Mouse (Mus musculus) heart, adult 2 months (tissue): ENCODE measurements at regions not wholly inside any gene's neighbourhood (a gene's known extent, or its start where the extent isn't known, plus 50 kb on each side); places are given as distances from the start of the nearest gene placed in this dataset.

Source experiments
- DNase-seq, 2 experiments: peaks; one replicate each; pipeline ENCODE4 v3.0.0; 2021
- H3K27ac ChIP-seq: fragments of 200-600 bp; 2 replicates; pipeline ENCODE4 v1.8.1; 2022
- H3K27me3 ChIP-seq: fragments of 200-500 bp; 2 replicates; pipeline ENCODE4 v1.6.1; 2012; ENCODE audit warnings: mild to moderate bottlenecking, low read length, inconsistent platforms, mixed read lengths; ENCODE audit not compliant: control insufficient read depth, insufficient read depth
- H3K36me3 ChIP-seq: fragments of 200-500 bp; 2 replicates; pipeline ENCODE4 v1.6.1; 2012; ENCODE audit warnings: low read length, inconsistent platforms; ENCODE audit not compliant: control insufficient read depth, insufficient read depth
- H3K4me1 ChIP-seq: fragments of 200-500 bp; 2 replicates; pipeline ENCODE4 v1.6.1; 2011; ENCODE audit warnings: low read length; ENCODE audit not compliant: control insufficient read depth, insufficient read depth
- H3K4me3 ChIP-seq: fragments of 200-600 bp; 2 replicates; pipeline ENCODE4 v1.8.1; 2022
- H3K79me2 ChIP-seq: fragments of 200-500 bp; replicated peaks from 2 replicates; pipeline ENCODE4 v1.6.1; 2012; ENCODE audit warnings: mild to moderate bottlenecking, inconsistent platforms, low read length, moderate library complexity, mixed read lengths; ENCODE audit not compliant: control insufficient read depth, insufficient read depth
- H3K9ac ChIP-seq: fragments of 200-500 bp; 2 replicates; pipeline ENCODE4 v1.6.1; 2012; ENCODE audit warnings: low read depth, mild to moderate bottlenecking, control low read depth, inconsistent platforms, low read length, mixed read lengths
- CTCF ChIP-seq: fragments of 200-600 bp; IDR thresholded peaks from 2 replicates; pipeline ENCODE4 v1.8.1; 2022; ENCODE audit warnings: antibody characterized with exemption, mild to moderate bottlenecking, moderate library complexity
- EP300 ChIP-seq: fragments of 200-500 bp; IDR thresholded peaks from 2 replicates; pipeline ENCODE4 v1.6.1; 2011; ENCODE audit warnings: low read depth, low read length, control low read depth; ENCODE audit not compliant: insufficient read depth
- POLR2A ChIP-seq: fragments of 200-500 bp; IDR thresholded peaks from 2 replicates; pipeline ENCODE4 v1.6.1; 2011; ENCODE audit warnings: mild to moderate bottlenecking, low read depth, low read length, control low read depth; ENCODE audit not compliant: insufficient read depth
- WGBS: fragments of 180-500 bp; shearing (Covaris S2); methylation state at CpG from one replicate; pipeline ENCODE4 v1.1.7; 2018; 5-methylcytosine and 5-hydroxymethylcytosine counted together
- intact Hi-C: fragments of 180-260 bp; cut with DNase I; formaldehyde crosslinking; loops from one replicate; pipeline ENCODE4 v1.15.1; 2025

DNA sequence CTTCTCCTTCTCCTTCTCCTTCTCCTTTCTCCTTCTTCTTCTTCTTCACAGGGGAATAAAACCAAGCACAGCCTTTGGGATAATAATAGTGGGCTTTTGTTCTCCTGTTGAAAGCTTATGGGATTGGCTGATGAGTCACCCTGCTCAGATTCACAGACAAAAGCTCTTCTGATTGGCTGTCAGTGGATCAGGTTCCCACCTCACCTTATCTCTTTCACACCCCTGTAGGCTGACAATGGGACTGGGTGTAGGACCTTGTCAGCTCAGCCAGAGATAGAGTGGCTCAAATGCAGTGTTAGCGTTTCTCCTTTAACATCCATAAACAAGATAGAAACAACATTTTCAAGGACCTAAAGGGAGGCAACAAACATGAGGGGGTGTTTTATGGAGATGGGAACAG, 263.9 kb downstream of the Ndfip2 start:
- 41% methylated on average over 1 of the region's 1 CpGs for WGBS
- intact Hi-C loops, result no loop called here
- Histone ChIP-seq H3K79me2 (no peaks in the 10 kb centered on the region), H3K9ac (no peak overlapping the region), H3K4me3 (no peak overlapping the region), H3K27ac (no peak overlapping the region), H3K27me3 (no peaks in the 10 kb centered on the region), H3K36me3 (no peaks in the 10 kb centered on the region), H3K4me1 (no peaks in the 10 kb centered on the region)
- DNase-seq, result no peak
- TF ChIP-seq EP300, result no peak
- TF ChIP-seq POLR2A, result no peak
- TF ChIP-seq CTCF, result no peak

GRCm38 (mm10) chr14:105518706-105519105, 260.3 kb downstream of the Ndfip2 start:
- no peaks in the 10 kb centered on the region for H3K4me1 ChIP-seq

GRCm38 (mm10) chr14:105514413-105514812, 256.0 kb downstream of the Ndfip2 start:
- DNase-seq, result peak in 1 of 2 experiments; percentile 18
- no peak overlapping the region for H3K4me3 ChIP-seq
- H3K36me3 ChIP-seq, result no peaks in the 10 kb centered on the region
- 0 out of 2 replicates have a peak overlapping the region, but pooled peaks have one; percentile 5 for H3K27ac ChIP-seq
- intact Hi-C loops, result no loop called here
- H3K27me3 ChIP-seq, result no peaks in the 10 kb centered on the region
- WGBS, result 36% methylated on average over 9 of the region's 9 CpGs
- no peaks in the 10 kb centered on the region for H3K79me2 ChIP-seq
- H3K4me1 ChIP-seq, result no peaks in the 10 kb centered on the region
- TF ChIP-seq CTCF (no peak), POLR2A (no peak), EP300 (no peak)
- H3K9ac ChIP-seq, result no peak overlapping the region

More at GRCm38 (mm10) chr14:105518706-105519105, 260.3 kb downstream of the Ndfip2 start:
- Histone ChIP-seq H3K79me2 (no peaks in the 10 kb centered on the region), H3K9ac (no peak overlapping the region), H3K27ac (no peak overlapping the region), H3K27me3 (no peaks in the 10 kb centered on the region), H3K4me3 (no peak overlapping the region), H3K36me3 (no peaks in the 10 kb centered on the region)
- DNase-seq, result no peak
- no peak for TF ChIP-seq CTCF
- TF ChIP-seq POLR2A, result no peak
- no peak for TF ChIP-seq EP300
- intact Hi-C loops, result no loop called here
- 53% methylated on average over 7 of the region's 7 CpGs for WGBS

GRCm38 (mm10) chr14:105512914-105513677, 254.7 kb downstream of the Ndfip2 start:
- WGBS, result 88% methylated on average over 12 of the region's 12 CpGs
- no peaks in the 10 kb centered on the region for H3K4me1 ChIP-seq
- no peak overlapping the region for H3K4me3 ChIP-seq
- no peak overlapping the region for H3K9ac ChIP-seq
- DNase-seq, result no peak
- TF ChIP-seq CTCF (no peak), POLR2A (no peak), EP300 (no peak)
- no peaks in the 10 kb centered on the region for H3K36me3 ChIP-seq
- H3K79me2 ChIP-seq, result no peaks in the 10 kb centered on the region
- H3K27me3 ChIP-seq, result no peaks in the 10 kb centered on the region
- intact Hi-C loops, result no loop called here
- H3K27ac ChIP-seq, result no peak overlapping the region

DNA sequence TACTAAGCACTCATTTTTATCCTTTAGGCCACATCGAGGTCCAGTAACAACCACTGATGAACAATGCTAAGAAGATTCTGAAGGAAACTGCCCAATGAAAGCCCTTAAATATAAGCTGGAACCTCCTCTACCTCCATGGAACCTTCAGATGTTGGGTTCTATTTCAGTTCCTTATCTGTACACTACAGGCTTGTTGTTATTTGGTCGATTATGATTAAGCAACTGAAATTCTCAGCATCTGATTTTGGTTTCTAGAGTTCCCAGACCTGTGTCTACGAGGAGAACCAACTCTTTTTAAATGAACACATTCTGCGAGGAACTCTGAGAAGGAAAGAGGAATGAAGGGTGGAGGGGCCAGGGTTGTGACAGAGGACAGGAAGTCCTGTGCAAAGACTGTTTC, 253.5 kb downstream of the Ndfip2 start:
- H3K36me3 ChIP-seq, result no peaks in the 10 kb centered on the region
- 77% methylated on average over 4 of the region's 4 CpGs for WGBS
- H3K4me3 ChIP-seq, result no peak overlapping the region
- no peak overlapping the region for H3K27ac ChIP-seq
- intact Hi-C loops, result no loop called here
- H3K4me1 ChIP-seq, result no peaks in the 10 kb centered on the region
- TF ChIP-seq EP300 (no peak), CTCF (no peak), POLR2A (no peak)
- no peaks in the 10 kb centered on the region for H3K27me3 ChIP-seq
- H3K79me2 ChIP-seq, result no peaks in the 10 kb centered on the region
- DNase-seq, result no peak
- H3K9ac ChIP-seq, result no peak overlapping the region

DNA sequence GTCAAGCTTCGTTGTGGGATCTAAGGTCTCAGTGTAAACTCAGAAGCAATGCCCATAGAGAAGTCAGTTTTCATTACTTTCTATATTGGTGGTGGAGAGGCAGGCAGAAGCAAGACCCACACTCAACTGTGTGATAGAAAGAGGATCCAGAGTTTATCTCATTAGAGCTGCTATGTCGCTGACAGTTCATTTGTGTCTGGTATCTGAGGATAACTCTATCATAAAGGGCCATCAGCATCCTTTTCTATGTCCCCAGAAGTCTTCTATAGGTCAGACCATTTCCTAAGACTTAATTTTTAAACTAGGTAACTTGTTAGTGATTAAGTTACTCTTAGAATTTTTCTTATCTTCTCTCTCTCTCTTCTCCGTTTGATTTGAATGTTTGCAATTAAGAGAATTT, 252.8 kb downstream of the Ndfip2 start:
- intact Hi-C loops, result no loop called here
- WGBS, result 89% methylated on average over 3 of the region's 3 CpGs
- no peaks in the 10 kb centered on the region for H3K27me3 ChIP-seq
- TF ChIP-seq POLR2A, result no peak
- no peak for TF ChIP-seq CTCF
- TF ChIP-seq EP300, result no peak
- H3K79me2 ChIP-seq, result no peaks in the 10 kb centered on the region
- no peak overlapping the region for H3K4me3 ChIP-seq
- DNase-seq, result no peak
- no peaks in the 10 kb centered on the region for H3K4me1 ChIP-seq
- H3K9ac ChIP-seq, result no peak overlapping the region
- no peaks in the 10 kb centered on the region for H3K36me3 ChIP-seq
- H3K27ac ChIP-seq, result no peak overlapping the region
